Mouse (Mus musculus) kidney, adult 2 months (tissue): Measurements from ENCODE around the gene Cabp1.

ENCODE experiments used
- CTCF ChIP-seq: fragments of 200-500 bp; conservative IDR thresholded peaks from 2 replicates; pipeline ENCODE4 v1.5.1; 2011; ENCODE audit warnings: low read depth, mild to moderate bottlenecking, control low read depth, low read length, moderate library complexity, mixed read lengths; ENCODE audit not compliant: insufficient read depth, insufficient read length
- POLR2A ChIP-seq: fragments of 200-500 bp; IDR thresholded peaks from one replicate; pipeline ENCODE4 v1.6.1; 2011; ENCODE audit warnings: low read depth, low read length, control low read depth

DNA sequence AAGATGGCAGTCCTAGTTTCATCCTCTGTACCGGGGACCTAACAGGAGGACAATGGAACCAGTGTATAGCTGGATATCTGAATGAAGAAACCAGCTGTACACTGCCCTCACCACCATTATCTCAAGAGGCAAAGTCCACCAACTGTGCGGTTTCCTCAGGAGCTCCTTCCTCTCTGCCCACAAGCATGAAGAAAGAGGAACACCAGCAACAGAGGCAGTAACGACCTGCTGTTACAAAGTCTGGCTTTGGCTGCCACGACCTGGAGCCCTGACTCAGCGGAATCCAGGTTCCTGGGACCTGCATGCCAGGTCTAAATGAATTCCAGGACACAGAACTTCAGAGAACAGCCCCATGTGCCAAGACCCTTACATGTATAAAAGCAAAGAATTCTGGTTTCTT lies 38.4 kb downstream of the Cabp1 start:
- TF ChIP-seq POLR2A (no peak), CTCF (no peak)
